In genomic region chr6:85501571-85502102, GRCm38 (mm10) we compare ENCODE assay signal across 9 mouse cellular contexts. TPM values are rescaled to one million over a fixed set of nuclear protein-coding genes. Genes with fewer than 3 reads are reported as not detected.
A peak's percentile ranks its signal among the peaks of the same experiment; 100 is the strongest.
DNase-seq lines count a peak whose midpoint lies in the region; ATAC-seq and TF ChIP-seq lines count a peak whose summit lies in the region.
"Had no signal": no experiment of that assay in that cellular context is flagged by ENCODE, and none has a peak within 500 bp of the region (broad histone marks: within the 10 kb centered on the region; RNA-seq: fewer than 3 reads in every experiment).

No protein-coding gene starts in this region.

- no peaks in the 10 kb centered on the region for H3K36me3 ChIP-seq in lung, embryonic 15.5 days
- H3K36me3 ChIP-seq in embryonic facial prominence, embryonic 11.5 days (replicated peaks; ENCODE audit: control insufficient read depth, insufficient read depth, low read depth, low read length), result no peaks in the 10 kb centered on the region
- no peaks in the 10 kb centered on the region for H3K36me3 ChIP-seq in hindbrain, embryonic 16.5 days (ENCODE audit: control insufficient read depth, insufficient read depth, low read length)
- no peaks in the 10 kb centered on the region for H3K36me3 ChIP-seq in liver, embryonic 12.5 days

- no peak for TF ChIP-seq CTCF in lung, adult 2 months (IDR thresholded peaks at IDR 0.05; ENCODE audit: insufficient read depth, low read length)
- no peak; the same call in 1 of the 2 replicates for TF ChIP-seq CTCF in olfactory bulb, adult 2 months (IDR thresholded peaks at IDR 0.05; ENCODE audit: insufficient read depth, low read depth, low read length)

- no peaks in the 10 kb centered on the region; the same call in 1 of the 2 replicates for H3K4me1 ChIP-seq in lung, embryonic 15.5 days
- H3K4me1 ChIP-seq in lung, adult 2 months (ENCODE audit: control insufficient read depth, insufficient read depth, low read length), result no peaks in the 10 kb centered on the region
- H3K4me1 ChIP-seq in embryonic facial prominence, embryonic 11.5 days (ENCODE audit: control insufficient read depth, insufficient read depth, low read length), result no peaks in the 10 kb centered on the region; the same call in 1 of the 2 replicates
- peaks cover 11% of the 10 kb centered on the region for H3K4me1 ChIP-seq in hindbrain, embryonic 16.5 days (ENCODE audit: control insufficient read depth, insufficient read depth, low read depth, low read length)
- peaks cover 15% of the 10 kb centered on the region for H3K4me1 ChIP-seq in olfactory bulb, adult 2 months (ENCODE audit: control insufficient read depth, insufficient read depth, low read length)
- 0 out of 2 replicates have a peak, but pooled peaks cover 11% of the 10 kb centered on the region for H3K4me1 ChIP-seq in liver, embryonic 12.5 days

- H3K4me3 ChIP-seq in lung, embryonic 15.5 days, result peak overlapping the region; percentile 59; the same call in 1 of the 2 replicates
- no peak overlapping the region for H3K4me3 ChIP-seq in lung, adult 2 months (replicated peaks; ENCODE audit: extremely low read depth, low read depth, low read length)
- H3K4me3 ChIP-seq in embryonic facial prominence, embryonic 11.5 days (ENCODE audit: low read depth, low read length), result peak overlapping the region; percentile 74
- H3K4me3 ChIP-seq in hindbrain, embryonic 16.5 days (ENCODE audit: low read length), result peak overlapping the region; percentile 87
- H3K4me3 ChIP-seq in olfactory bulb, adult 2 months (ENCODE audit: insufficient read depth, low read depth, low read length), result peak overlapping the region; percentile 92
- no peak overlapping the region for H3K4me3 ChIP-seq in liver, embryonic 12.5 days

- H3K4me2 ChIP-seq in lung, embryonic 15.5 days, result peak overlapping the region; percentile 93
- H3K4me2 ChIP-seq in embryonic facial prominence, embryonic 11.5 days (ENCODE audit: low read depth, low read length), result peak overlapping the region; percentile 94; the same call in 1 of the 2 replicates
- peak overlapping the region; percentile 76 for H3K4me2 ChIP-seq in hindbrain, embryonic 16.5 days (ENCODE audit: low read length)
- H3K4me2 ChIP-seq in liver, embryonic 12.5 days, result no peak overlapping the region

- WGBS in lung, embryonic 15.5 days, result 19% methylated on average over 6 of the region's 6 CpGs
- WGBS in lung, adult 2 months, result 17% methylated on average over 6 of the region's 6 CpGs
- WGBS in embryonic facial prominence, embryonic 11.5 days, result 10% methylated on average over 6 of the region's 6 CpGs
- 7% methylated on average over 6 of the region's 6 CpGs for WGBS in hindbrain, embryonic 16.5 days
- 3% methylated on average over 6 of the region's 6 CpGs for WGBS in olfactory bulb, adult 2 months
- 21% methylated on average over 6 of the region's 6 CpGs for WGBS in liver, embryonic 12.5 days (ENCODE audit: insufficient replicate concordance)

- DNase-seq in lung, adult 2 months, result no peak
- no peak for DNase-seq in embryonic facial prominence, embryonic 11.5 days (ENCODE audit: low spot score)
- DNase-seq in ovary, postnatal 14 days (ENCODE audit: low spot score), result no peak
- DNase-seq: lung, adult 18-20 months had no signal

- no peak for TF ChIP-seq POLR2A in lung, adult 2 months (IDR thresholded peaks at IDR 0.05; ENCODE audit: borderline replicate concordance, extremely low read depth, low read depth, low read length)
- TF ChIP-seq POLR2A in olfactory bulb, adult 2 months (IDR thresholded peaks at IDR 0.05; ENCODE audit: insufficient read depth, low read depth, low read length), result no peak

- no peak overlapping the region for H3K9ac ChIP-seq in lung, embryonic 15.5 days
- no peak overlapping the region for H3K9ac ChIP-seq in embryonic facial prominence, embryonic 11.5 days (replicated peaks; ENCODE audit: low read length)
- H3K9ac ChIP-seq in hindbrain, embryonic 16.5 days (ENCODE audit: low read depth, low read length), result peak overlapping the region; percentile 97
- H3K9ac ChIP-seq in liver, embryonic 12.5 days, result no peak overlapping the region

- no peak overlapping the region for H3K27ac ChIP-seq in lung, embryonic 15.5 days
- no peak overlapping the region for H3K27ac ChIP-seq in embryonic facial prominence, embryonic 11.5 days (replicated peaks; ENCODE audit: low read depth, low read length)
- peak overlapping the region; percentile 89 for H3K27ac ChIP-seq in hindbrain, embryonic 16.5 days (ENCODE audit: low read depth, low read length)
- peak overlapping the region; percentile 94; the same call in 1 of the 2 replicates for H3K27ac ChIP-seq in olfactory bulb, adult 2 months (ENCODE audit: insufficient read depth, low read depth, low read length)
- H3K27ac ChIP-seq in liver, embryonic 12.5 days, result no peak overlapping the region

- H3K27me3 ChIP-seq in lung, embryonic 15.5 days, result peaks cover 18% of the 10 kb centered on the region
- H3K27me3 ChIP-seq in embryonic facial prominence, embryonic 11.5 days (ENCODE audit: control insufficient read depth, insufficient read depth, low read length), result peaks cover 4% of the 10 kb centered on the region; the same call in 1 of the 2 replicates
- H3K27me3 ChIP-seq in hindbrain, embryonic 16.5 days (replicated peaks; ENCODE audit: control insufficient read depth, insufficient read depth, low read length), result no peaks in the 10 kb centered on the region
- H3K27me3 ChIP-seq in liver, embryonic 12.5 days (replicated peaks), result peaks cover 63% of the 10 kb centered on the region

- no peaks in the 10 kb centered on the region for H3K9me3 ChIP-seq in lung, embryonic 15.5 days
- H3K9me3 ChIP-seq in embryonic facial prominence, embryonic 11.5 days (replicated peaks; ENCODE audit: control insufficient read depth, low read length), result no peaks in the 10 kb centered on the region
- H3K9me3 ChIP-seq in hindbrain, embryonic 16.5 days (ENCODE audit: control insufficient read depth, low read length), result no peaks in the 10 kb centered on the region
- no peaks in the 10 kb centered on the region for H3K9me3 ChIP-seq in liver, embryonic 12.5 days (replicated peaks)

- no peak for ATAC-seq in lung, embryonic 15.5 days (ENCODE audit: borderline replicate concordance, extremely low read depth, low FRiP score, low TSS enrichment)
- ATAC-seq in embryonic facial prominence, embryonic 11.5 days (replicated peaks; ENCODE audit: insufficient number of reproducible peaks, low FRiP score, low TSS enrichment, low read depth), result no peak
- ATAC-seq in hindbrain, embryonic 16.5 days, result peak; percentile 21
- ATAC-seq in liver, embryonic 12.5 days, result no peak

RNA-seq across cellular contexts. Expression of gene Fbxo41, which starts 1.2 kb away (rescaled TPM):
- polyA plus RNA-seq in lung, embryonic 15.5 days (2015; fragmentation: Nextera tagmentation; extraction: Ambion mirVana), result 0.06 and 0.16 TPM in 2 replicates
- 0.07 and 0.09 TPM in 2 replicates for polyA plus RNA-seq in lung, adult 2 months (2012; rRNA removed)
- polyA plus RNA-seq in embryonic facial prominence, embryonic 11.5 days (2014; fragmentation: Nextera tagmentation; extraction: Ambion mirVana), result 0.35 and 0.54 TPM in 2 replicates
- polyA plus RNA-seq in hindbrain, embryonic 16.5 days (2015; fragmentation: Nextera tagmentation; extraction: Ambion mirVana), result 9.8 and 10.3 TPM in 2 replicates
- polyA plus RNA-seq in olfactory bulb, adult 2 months (2012; ENCODE audit: insufficient read depth, insufficient read length, low replicate concordance, missing spikeins), result not detected in 2 replicates
- 0.01 and 0.06 TPM in 2 replicates for polyA plus RNA-seq in liver, embryonic 12.5 days (2016; fragmentation: Nextera tagmentation; extraction: Ambion mirVana)
- polyA plus RNA-seq: heart, postnatal 0 days had no signal

RNA-seq across cellular contexts. Expression of gene Egr4, which starts 11.8 kb away (rescaled TPM):
- polyA plus RNA-seq in lung, embryonic 15.5 days (2015; fragmentation: Nextera tagmentation; extraction: Ambion mirVana), result not detected in 2 replicates
- polyA plus RNA-seq in lung, adult 2 months (2012; rRNA removed), result not detected in 2 replicates
- not detected in 2 replicates for polyA plus RNA-seq in embryonic facial prominence, embryonic 11.5 days (2014; fragmentation: Nextera tagmentation; extraction: Ambion mirVana)
- not detected in 2 replicates for polyA plus RNA-seq in hindbrain, embryonic 16.5 days (2015; fragmentation: Nextera tagmentation; extraction: Ambion mirVana)
- polyA plus RNA-seq in olfactory bulb, adult 2 months (2012; ENCODE audit: insufficient read depth, insufficient read length, low replicate concordance, missing spikeins), result not detected in 2 replicates
- not detected in 2 replicates for polyA plus RNA-seq in liver, embryonic 12.5 days (2016; fragmentation: Nextera tagmentation; extraction: Ambion mirVana)
- polyA plus RNA-seq: heart, postnatal 0 days had no signal

RNA-seq across cellular contexts. Expression of gene Pradc1, which starts 49.9 kb away (rescaled TPM):
- 46.0 and 46.7 TPM in 2 replicates for polyA plus RNA-seq in lung, embryonic 15.5 days (2015; fragmentation: Nextera tagmentation; extraction: Ambion mirVana)
- polyA plus RNA-seq in lung, adult 2 months (2012; rRNA removed), result 27.0 and 28.9 TPM in 2 replicates
- 23.5 and 23.7 TPM in 2 replicates for polyA plus RNA-seq in embryonic facial prominence, embryonic 11.5 days (2014; fragmentation: Nextera tagmentation; extraction: Ambion mirVana)
- polyA plus RNA-seq in hindbrain, embryonic 16.5 days (2015; fragmentation: Nextera tagmentation; extraction: Ambion mirVana), result 33.2 and 34.9 TPM in 2 replicates
- not detected in 2 replicates for polyA plus RNA-seq in olfactory bulb, adult 2 months (2012; ENCODE audit: insufficient read depth, insufficient read length, low replicate concordance, missing spikeins)
- 36.9 and 40.8 TPM in 2 replicates for polyA plus RNA-seq in liver, embryonic 12.5 days (2016; fragmentation: Nextera tagmentation; extraction: Ambion mirVana)

RNA-seq across cellular contexts. Expression of gene Cct7, which starts 50.3 kb away (rescaled TPM):
- polyA plus RNA-seq in lung, embryonic 15.5 days (2015; fragmentation: Nextera tagmentation; extraction: Ambion mirVana), result 502 and 506 TPM in 2 replicates
- 71.5 and 103 TPM in 2 replicates for polyA plus RNA-seq in lung, adult 2 months (2012; rRNA removed)
- 713 and 720 TPM in 2 replicates for polyA plus RNA-seq in embryonic facial prominence, embryonic 11.5 days (2014; fragmentation: Nextera tagmentation; extraction: Ambion mirVana)
- polyA plus RNA-seq in hindbrain, embryonic 16.5 days (2015; fragmentation: Nextera tagmentation; extraction: Ambion mirVana), result 561 TPM in 2 replicates
- not detected in 2 replicates for polyA plus RNA-seq in olfactory bulb, adult 2 months (2012; ENCODE audit: insufficient read depth, insufficient read length, low replicate concordance, missing spikeins)
- 457 and 480 TPM in 2 replicates for polyA plus RNA-seq in liver, embryonic 12.5 days (2016; fragmentation: Nextera tagmentation; extraction: Ambion mirVana)

Comparison
In these comparisons a context has a peak if more than half of its experiments do, and no peak if none do; other contexts are left out.
1. H3K4me3 ChIP-seq: peak in lung, embryonic 15.5 days (single experiment), embryonic facial prominence, embryonic 11.5 days (single experiment), hindbrain, embryonic 16.5 days (single experiment) and olfactory bulb, adult 2 months (single experiment); none in lung, adult 2 months (single experiment) and liver, embryonic 12.5 days (single experiment).
2. H3K27ac ChIP-seq: peak in hindbrain, embryonic 16.5 days (single experiment) and olfactory bulb, adult 2 months (single experiment); none in lung, embryonic 15.5 days (single experiment), embryonic facial prominence, embryonic 11.5 days (single experiment) and liver, embryonic 12.5 days (single experiment).